Mouse (Mus musculus): ENCODE data around the gene Fam166a. TPM values are rescaled to one million over a fixed set of nuclear protein-coding genes. Genes with fewer than 3 reads are reported as not detected.
"Not testable (repeated sequence)": the region's sequence is repeated elsewhere in the genome, so short reads cannot be mapped to it uniquely, and the experiment has no call there.

Gene Fam166a
- polyA plus RNA-seq, 1 experiment from 2014 or later = not detected

DNA sequence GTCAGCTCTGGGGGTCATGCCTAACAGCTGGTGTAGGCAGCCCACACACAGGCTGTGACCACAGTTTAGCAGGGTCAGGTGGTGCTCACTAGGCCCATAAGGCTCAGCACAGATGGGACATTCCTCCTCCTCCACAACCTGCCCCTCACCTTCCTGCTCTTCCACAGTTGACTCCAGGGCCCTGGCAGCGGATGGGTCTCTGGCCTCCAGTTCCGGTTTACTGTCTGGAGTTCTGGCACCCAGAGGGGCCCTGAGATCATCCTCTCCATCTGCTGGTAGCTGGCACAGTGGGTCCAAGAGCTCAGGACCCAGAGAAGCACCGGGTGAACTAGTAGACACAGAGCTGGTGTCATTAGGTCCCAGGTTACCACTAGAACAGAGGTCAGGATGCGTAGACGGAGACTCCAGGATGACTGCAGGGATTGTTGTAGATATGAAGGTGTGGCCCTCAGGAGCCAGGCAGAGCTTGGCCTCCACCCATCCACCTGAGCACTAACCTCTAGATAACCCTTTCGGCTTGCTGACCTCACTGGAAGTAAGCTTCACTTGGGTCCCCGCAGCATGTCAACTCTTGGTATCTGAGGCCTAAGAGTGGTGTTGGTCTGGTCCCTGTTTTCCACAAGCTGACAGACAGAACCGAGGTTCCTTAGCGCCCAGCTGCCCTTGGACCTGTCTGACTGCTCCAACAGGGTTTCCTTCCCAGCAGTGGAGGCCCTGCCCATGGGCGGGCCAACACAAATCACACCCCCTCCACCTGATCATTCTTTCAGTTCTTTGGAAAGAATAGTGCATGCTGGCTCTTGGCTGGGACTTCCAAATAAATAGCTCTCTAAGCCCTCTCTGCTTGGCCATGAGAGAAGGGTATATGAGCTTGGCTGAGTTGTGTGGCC lies 27.9 kb downstream of the Fam166a start, which contains the start of gene AL732309.1:
TSS of gene AL732309.1 (minus strand) at position 681 of the 890 bp plus-strand sequence.
- WGBS = 86% methylated on average over 10 of the region's 10 CpGs
- Histone ChIP-seq H3K27me3 (peaks cover 28% of the 10 kb centered on the region), H3K36me3 (peaks cover 57% of the 10 kb centered on the region), H3K4me1 (peaks cover 12% of the 10 kb centered on the region), H3K4me3 (no peak within 1 kb of the TSS), H3K9me3 (no peaks in the 10 kb centered on the region), H3K27ac (no peak within 1 kb of the TSS), H3K4me2 (no peak within 1 kb of the TSS), H3K9ac (no peak within 1 kb of the TSS)
- ATAC-seq (ENCODE audit: insufficient number of reproducible peaks, insufficient read depth, low FRiP score, low TSS enrichment, low read depth) = no peak

GRCm38 (mm10) chr2:25252331-25252730 lies 33.8 kb downstream of the Fam166a start:
- H3K4me3 ChIP-seq = no peak overlapping the region
- H3K36me3 ChIP-seq = peaks cover 56% of the 10 kb centered on the region
- 79% methylated on average over 1 of the region's 1 CpGs for WGBS

GRCm38 (mm10) chr2:25255284-25255779 lies 36.8 kb downstream of the Fam166a start, which contains the start of gene Tmem203:
Gene Tmem203, plus strand, starts transcription at chr2:25255439.
- WGBS = under 1% methylated on average over 39 of the region's 39 CpGs

More at GRCm38 (mm10) chr2:25252331-25252730, 33.8 kb downstream of the Fam166a start:
- no peak overlapping the region for H3K4me2 ChIP-seq
- ATAC-seq (ENCODE audit: insufficient number of reproducible peaks, insufficient read depth, low FRiP score, low TSS enrichment, low read depth) = no peak
- no peaks in the 10 kb centered on the region for H3K27me3 ChIP-seq
- H3K4me1 ChIP-seq = peaks cover 17% of the 10 kb centered on the region
- no peak overlapping the region for H3K27ac ChIP-seq
- no peaks in the 10 kb centered on the region for H3K9me3 ChIP-seq
- no peak overlapping the region for H3K9ac ChIP-seq

DNA sequence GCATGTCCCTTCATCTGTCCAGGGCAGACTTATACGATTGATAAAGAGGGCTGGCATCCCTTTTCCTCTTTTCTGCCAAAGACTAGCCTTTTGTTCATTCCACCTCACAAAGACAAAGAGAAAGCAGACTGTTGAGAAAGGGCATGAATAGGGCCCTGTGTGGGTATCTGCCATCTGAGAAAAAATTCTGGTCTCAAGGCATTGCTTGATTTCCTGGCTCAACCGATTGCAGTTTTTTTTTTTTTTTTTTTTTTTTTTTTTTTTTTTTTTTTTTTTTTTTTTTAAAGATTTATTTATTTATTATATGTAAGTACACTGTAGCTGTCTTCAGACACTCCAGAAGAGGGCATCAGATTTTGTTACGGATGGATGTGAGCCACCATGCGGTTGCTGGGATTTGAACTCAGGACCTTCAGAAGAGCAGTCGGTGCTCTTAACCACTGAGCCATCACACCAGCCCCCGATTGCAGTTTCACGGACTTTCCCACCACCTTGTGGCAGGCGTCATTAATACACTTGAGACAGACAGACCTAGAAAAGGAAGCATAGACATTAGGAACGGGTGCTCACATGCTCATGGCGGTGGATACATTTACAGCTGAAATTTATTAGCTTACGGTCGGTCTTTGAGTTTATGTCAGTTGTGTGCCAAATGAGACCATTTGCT lies 38.0 kb downstream of the Fam166a start:
- peak overlapping the region; percentile 99 for H3K4me3 ChIP-seq
- H3K4me2 ChIP-seq = peak overlapping the region; percentile 97
- H3K36me3 ChIP-seq = peaks cover 14% of the 10 kb centered on the region
- H3K9me3 ChIP-seq; H3K27me3 ChIP-seq; H3K27ac ChIP-seq; ATAC-seq (ENCODE audit: insufficient number of reproducible peaks, insufficient read depth, low FRiP score, low TSS enrichment, low read depth): not testable (repeated sequence)
- peak overlapping the region; percentile 88 for H3K9ac ChIP-seq
- peaks cover 17% of the 10 kb centered on the region for H3K4me1 ChIP-seq
- WGBS = 58% methylated on average over 12 of the region's 12 CpGs

More at GRCm38 (mm10) chr2:25255284-25255779, 36.8 kb downstream of the Fam166a start, which contains the start of gene Tmem203:
- H3K4me1 ChIP-seq = peaks cover 17% of the 10 kb centered on the region
- no peaks in the 10 kb centered on the region for H3K27me3 ChIP-seq
- H3K4me2 ChIP-seq = peak within 1 kb of the TSS; percentile 97
- H3K4me3 ChIP-seq = peak within 1 kb of the TSS; percentile 99
- ATAC-seq (ENCODE audit: insufficient number of reproducible peaks, insufficient read depth, low FRiP score, low TSS enrichment, low read depth) = peak; percentile 76
- H3K9me3 ChIP-seq = no peaks in the 10 kb centered on the region
- peak within 1 kb of the TSS; percentile 88 for H3K9ac ChIP-seq
- peak within 1 kb of the TSS; percentile 78 for H3K27ac ChIP-seq
- H3K36me3 ChIP-seq = peaks cover 26% of the 10 kb centered on the region

DNA sequence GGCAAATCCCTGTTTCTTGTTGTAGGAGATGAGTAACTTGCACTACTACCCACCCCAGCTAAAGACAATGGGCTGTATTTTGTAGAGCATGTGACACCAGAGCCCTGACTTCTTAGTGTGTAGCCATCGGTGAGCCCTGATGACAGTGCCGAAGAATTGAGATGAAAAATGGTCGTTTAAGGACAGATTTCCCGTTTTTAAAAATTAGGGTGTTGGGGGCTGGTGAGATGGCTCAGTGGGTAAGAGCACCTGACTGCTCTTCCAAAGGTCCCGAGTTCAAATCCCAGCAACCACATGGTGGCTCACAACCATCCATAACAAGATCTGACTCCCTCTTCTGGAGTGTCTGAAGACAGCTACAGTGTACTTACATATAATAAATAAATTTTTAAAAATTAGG lies 38.7 kb downstream of the Fam166a start:
- not testable (repeated sequence) for H3K9me3 ChIP-seq; H3K4me3 ChIP-seq; H3K27me3 ChIP-seq; H3K9ac ChIP-seq; H3K36me3 ChIP-seq; H3K4me2 ChIP-seq; H3K27ac ChIP-seq; ATAC-seq (ENCODE audit: insufficient number of reproducible peaks, insufficient read depth, low FRiP score, low TSS enrichment, low read depth)
- H3K4me1 ChIP-seq = peaks cover 17% of the 10 kb centered on the region
- 84% methylated on average over 5 of the region's 5 CpGs for WGBS

DNA sequence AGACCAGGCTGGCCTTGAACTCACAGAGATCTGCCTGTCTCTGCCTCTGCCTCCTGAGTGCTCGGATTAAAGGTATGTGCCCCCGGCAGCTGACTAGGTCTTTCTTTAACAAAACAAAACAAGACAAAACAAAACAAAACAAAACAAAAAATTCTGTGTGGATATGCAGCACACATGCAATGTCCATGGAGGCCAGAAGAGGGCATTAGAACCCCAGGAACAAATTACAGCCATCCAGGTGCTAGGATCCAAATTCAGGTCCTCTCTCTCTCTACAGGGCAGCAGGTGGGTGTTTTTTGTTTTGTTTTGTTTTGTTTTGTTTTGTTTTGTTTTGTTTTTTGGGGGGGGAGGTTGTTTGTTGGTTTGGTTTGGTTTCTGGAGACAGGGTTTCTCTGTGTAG lies 40.3 kb downstream of the Fam166a start:
- Histone ChIP-seq H3K27me3 (peaks cover 11% of the 10 kb centered on the region), H3K4me1 (peaks cover 27% of the 10 kb centered on the region), H3K27ac (no peak overlapping the region), H3K4me3 (no peak overlapping the region), H3K9me3 (no peaks in the 10 kb centered on the region), H3K9ac (no peak overlapping the region), H3K36me3 (no peaks in the 10 kb centered on the region), H3K4me2 (no peak overlapping the region)
- WGBS = 55% methylated on average over 2 of the region's 2 CpGs
- ATAC-seq (ENCODE audit: insufficient number of reproducible peaks, insufficient read depth, low FRiP score, low TSS enrichment, low read depth) = no peak

DNA sequence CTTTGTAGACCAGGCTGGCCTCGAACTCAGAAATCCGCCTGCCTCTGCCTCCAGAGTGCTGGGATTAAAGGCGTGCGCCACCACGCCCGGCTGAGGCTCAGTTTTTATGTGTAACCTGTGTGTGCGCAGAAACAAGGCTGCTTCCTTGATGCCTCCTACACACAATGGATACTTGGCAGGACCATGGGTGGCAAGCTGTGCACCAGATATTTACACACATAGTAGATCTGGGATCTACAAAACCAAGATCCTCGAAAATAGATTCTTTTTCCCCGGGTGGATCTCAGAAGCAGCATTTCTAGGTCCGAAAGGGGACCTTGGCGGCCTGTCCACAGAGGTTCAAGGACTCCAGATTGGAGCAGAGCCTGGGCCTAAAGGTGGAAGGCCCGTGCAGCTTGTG lies 43.3 kb downstream of the Fam166a start:
- Histone ChIP-seq H3K9me3 (no peaks in the 10 kb centered on the region), H3K27me3 (peaks cover 21% of the 10 kb centered on the region), H3K4me1 (peaks cover 41% of the 10 kb centered on the region), H3K4me3 (peak overlapping the region; percentile 79), H3K9ac (peak overlapping the region; percentile 77), H3K27ac (no peak overlapping the region), H3K4me2 (peak overlapping the region; percentile 99), H3K36me3 (no peaks in the 10 kb centered on the region)
- 50% methylated on average over 12 of the region's 12 CpGs for WGBS
- ATAC-seq (ENCODE audit: insufficient number of reproducible peaks, insufficient read depth, low FRiP score, low TSS enrichment, low read depth) = no peak

DNA sequence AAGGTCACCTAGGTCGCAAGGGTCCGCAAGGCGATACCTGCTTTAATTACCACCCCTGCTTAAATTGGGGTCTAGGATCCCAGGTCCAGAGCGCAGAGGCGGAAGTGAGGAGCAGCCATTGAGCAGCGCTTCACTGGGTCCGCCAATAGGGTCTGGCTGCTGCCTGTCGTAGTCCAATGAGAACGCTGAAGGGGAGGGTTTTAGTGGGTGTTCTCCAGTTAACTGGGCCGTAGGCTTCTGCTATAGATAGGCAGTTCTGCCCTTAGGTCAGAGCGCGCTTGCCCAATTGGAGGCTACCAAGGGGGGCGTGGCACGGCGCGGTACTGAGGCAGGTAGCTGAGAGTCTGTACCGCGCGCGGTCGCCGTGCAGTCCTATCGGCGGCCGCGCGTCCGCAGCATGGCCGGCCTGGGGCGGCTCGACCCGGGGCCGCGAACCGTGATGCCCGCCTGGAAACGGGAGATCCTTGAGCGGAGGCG lies 43.8 kb downstream of the Fam166a start, which contains the start of gene Tprn:
TSS of gene Tprn (plus strand) at position 328 of the 477 bp plus-strand sequence.
- WGBS = under 1% methylated on average over 39 of the region's 39 CpGs
- H3K4me1 ChIP-seq = peaks cover 40% of the 10 kb centered on the region
- H3K9ac ChIP-seq = peak within 1 kb of the TSS; percentile 77
- H3K27me3 ChIP-seq = peaks cover 21% of the 10 kb centered on the region
- ATAC-seq (ENCODE audit: insufficient number of reproducible peaks, insufficient read depth, low FRiP score, low TSS enrichment, low read depth) = peak; percentile 98
- no peak within 1 kb of the TSS; the same call in 1 of the 2 replicates for H3K27ac ChIP-seq
- peak within 1 kb of the TSS; percentile 79 for H3K4me3 ChIP-seq
- H3K36me3 ChIP-seq = 0 out of 2 replicates have a peak, but pooled peaks cover 3% of the 10 kb centered on the region
- peak within 1 kb of the TSS; percentile 99 for H3K4me2 ChIP-seq
- H3K9me3 ChIP-seq = no peaks in the 10 kb centered on the region

DNA sequence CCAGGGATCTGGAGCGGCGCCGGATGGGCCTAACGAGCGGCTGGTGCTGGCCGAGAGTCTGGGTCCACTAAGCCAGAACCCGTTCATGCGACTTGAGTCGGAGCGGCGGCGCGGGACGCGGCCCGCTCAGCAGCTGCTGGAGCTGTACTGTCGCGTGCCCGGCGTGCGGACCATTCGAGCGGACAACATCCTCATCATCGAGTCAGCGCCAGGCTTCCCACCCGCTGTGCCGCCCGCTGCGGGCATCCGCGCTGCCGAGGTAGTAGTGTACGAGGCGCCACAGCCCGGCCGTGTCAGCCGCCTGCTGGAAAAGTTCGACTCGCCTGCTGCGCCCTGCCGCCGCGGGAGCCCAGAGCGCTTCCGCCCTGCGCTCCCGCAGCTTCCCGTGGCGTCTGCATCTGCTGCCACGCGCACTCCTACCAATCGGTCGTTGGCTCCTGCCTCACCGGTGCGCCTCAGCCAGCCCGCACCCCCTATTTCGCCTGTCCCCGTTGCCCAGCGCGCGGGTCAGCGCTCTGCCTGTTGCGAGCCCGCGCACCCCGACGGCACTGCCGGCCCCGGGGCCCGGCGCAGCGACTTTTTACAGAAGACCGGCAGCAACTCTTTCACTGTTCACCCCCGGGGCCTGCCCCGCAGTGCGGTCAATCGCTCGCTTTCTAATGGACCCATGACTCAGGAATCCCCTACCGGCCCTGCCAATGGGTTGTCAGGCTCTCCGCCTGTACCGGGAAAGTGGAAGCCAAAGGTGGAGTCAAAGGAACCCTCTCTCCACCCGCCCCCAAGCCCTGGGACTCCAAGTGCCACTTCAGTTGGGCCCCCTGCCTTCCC lies 44.5 kb downstream of the Fam166a start:
- Histone ChIP-seq H3K36me3 (0 out of 2 replicates have a peak, but pooled peaks cover 10% of the 10 kb centered on the region), H3K9me3 (no peaks in the 10 kb centered on the region), H3K4me1 (peaks cover 40% of the 10 kb centered on the region), H3K27me3 (peaks cover 21% of the 10 kb centered on the region), H3K27ac (no peak overlapping the region; the same call in 1 of the 2 replicates), H3K4me3 (peak overlapping the region; percentile 79), H3K9ac (peak overlapping the region; percentile 77), H3K4me2 (peak overlapping the region; percentile 99)
- under 1% methylated on average over 82 of the region's 82 CpGs for WGBS
- ATAC-seq (ENCODE audit: insufficient number of reproducible peaks, insufficient read depth, low FRiP score, low TSS enrichment, low read depth) = no peak; the same call in 1 of the 2 replicates

GRCm38 (mm10) chr2:25263623-25264285 lies 45.2 kb downstream of the Fam166a start:
- 18% methylated on average over 12 of the region's 12 CpGs for WGBS
- peaks cover 21% of the 10 kb centered on the region for H3K27me3 ChIP-seq
- no peak overlapping the region for H3K27ac ChIP-seq
- H3K9me3 ChIP-seq = no peaks in the 10 kb centered on the region
- H3K4me3 ChIP-seq = peak overlapping the region; percentile 79
- peaks cover 11% of the 10 kb centered on the region; the same call in 1 of the 2 replicates for H3K36me3 ChIP-seq
- peak overlapping the region; percentile 77 for H3K9ac ChIP-seq
- ATAC-seq (ENCODE audit: insufficient number of reproducible peaks, insufficient read depth, low FRiP score, low TSS enrichment, low read depth) = no peak
- peaks cover 40% of the 10 kb centered on the region for H3K4me1 ChIP-seq
- peak overlapping the region; percentile 99 for H3K4me2 ChIP-seq

All from embryonic facial prominence, embryonic 13.5 days (tissue).